Mouse (Mus musculus) liver, embryonic 11.5 days (tissue): ENCODE measurements around the gene Sdr39u1. TPM values are rescaled to one million over a fixed set of nuclear protein-coding genes. Genes with fewer than 3 reads are reported as not detected.

Source experiments
- ATAC-seq: fragments of 200-750 bp; cut with Nextera tagmentation; replicated peaks from 2 replicates; pipeline ENCODE4 v1.8.0; 2017; ENCODE audit warnings: moderate number of reproducible peaks, mild to moderate bottlenecking, moderate TSS enrichment, moderate library complexity; ENCODE audit not compliant: low FRiP score
- DNase-seq: peaks from one replicate; pipeline ENCODE4 v3.0.0-alpha.2; 2017; ENCODE audit warnings: low spot score
- H3K27ac ChIP-seq: fragments of 300-500 bp; sonication (generic); 2 replicates; pipeline ENCODE4 v1.5.1; 2014; ENCODE audit warnings: mild to moderate bottlenecking, low read depth, low read length, control low read depth
- H3K27me3 ChIP-seq: fragments of 300-500 bp; sonication (generic); replicated peaks from 2 replicates; pipeline ENCODE4 v1.6.1; 2014; ENCODE audit warnings: low read length, mixed read lengths; ENCODE audit not compliant: control insufficient read depth, insufficient read depth
- H3K36me3 ChIP-seq: fragments of 300-500 bp; sonication (generic); 2 replicates; pipeline ENCODE4 v1.6.1; 2014; ENCODE audit warnings: mild to moderate bottlenecking, low read length, moderate library complexity, mixed read lengths; ENCODE audit not compliant: control insufficient read depth, insufficient read depth
- H3K4me1 ChIP-seq: fragments of 300-500 bp; sonication (generic); replicated peaks from 2 replicates; pipeline ENCODE4 v1.6.1; 2014; ENCODE audit warnings: low read length, mixed read lengths; ENCODE audit not compliant: control insufficient read depth, insufficient read depth
- H3K4me2 ChIP-seq: fragments of 300-500 bp; sonication (generic); 2 replicates; pipeline ENCODE4 v1.6.1; 2014; ENCODE audit warnings: mild to moderate bottlenecking, control low read depth, moderate library complexity
- H3K4me3 ChIP-seq: fragments of 300-500 bp; sonication (generic); 2 replicates; pipeline ENCODE4 v1.5.1; 2014; ENCODE audit warnings: low read depth, low read length, control low read depth
- H3K9ac ChIP-seq: fragments of 300-500 bp; sonication (generic); 2 replicates; pipeline ENCODE4 v1.6.1; 2014; ENCODE audit warnings: low read depth, low read length, control low read depth
- H3K9me3 ChIP-seq: fragments of 300-500 bp; sonication (generic); 2 replicates; pipeline ENCODE4 v1.6.1; 2016; ENCODE audit warnings: low read length, inconsistent platforms, mixed read lengths; ENCODE audit not compliant: control insufficient read depth
- WGBS: fragments of 180-500 bp; shearing (Covaris S2); extraction: QIAGEN DNeasy Blood & Tissue Kit; methylation state at CpG from one replicate; pipeline ENCODE4 v1.1.7; 2014; 5-methylcytosine and 5-hydroxymethylcytosine counted together
- polyA plus RNA-seq: library from polyadenylated mRNA; unstranded; fragments of >200 nt; fragmentation: Nextera tagmentation; extraction: Ambion mirVana; gene quantifications from 2 replicates; pipeline ENCODE4 v1.2.1, GENCODE M21; 2014

The Sdr39u1 gene
- polyA plus RNA-seq = 24.3 and 30.5 TPM in 2 replicates

DNA sequence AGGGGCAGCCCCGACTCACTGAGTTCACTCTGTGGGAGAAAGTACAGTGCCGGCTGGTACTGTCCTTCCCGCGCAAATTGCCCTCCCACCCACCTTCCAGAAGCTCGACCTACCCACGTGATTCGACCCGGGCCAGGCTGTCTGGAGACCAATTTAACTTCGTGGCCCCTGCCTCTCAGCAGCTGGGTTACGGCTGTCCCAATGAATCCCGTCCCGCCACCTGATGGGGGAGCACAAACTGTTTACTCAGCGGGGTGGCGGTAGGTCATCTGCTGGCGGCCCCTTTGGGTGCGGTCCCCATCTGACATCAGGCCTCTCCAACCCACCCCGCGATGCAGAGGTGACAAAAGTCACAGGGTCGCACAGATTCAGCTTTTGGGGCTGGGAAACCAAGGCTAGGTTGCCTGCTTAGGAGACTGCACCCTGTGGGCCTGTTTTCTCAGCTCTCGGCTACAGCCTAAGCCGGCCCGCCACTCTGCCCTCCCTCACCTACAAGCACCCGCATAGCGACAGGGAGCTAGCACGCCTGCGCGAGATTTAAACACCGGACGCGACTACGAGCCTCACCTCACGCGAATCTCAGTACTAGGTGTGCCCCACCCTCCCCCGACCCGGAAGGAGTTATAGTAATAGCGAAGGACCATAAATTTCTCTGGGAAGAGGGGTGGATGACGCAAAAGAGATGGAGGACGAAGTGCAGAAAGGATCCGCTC lies at the start of gene Sdr39u1:
TSS of gene Sdr39u1 (minus strand) at position 593 of the 713 bp plus-strand sequence.
- H3K27ac ChIP-seq = no peak within 1 kb of the TSS
- peak; percentile 78 for DNase-seq
- peak within 1 kb of the TSS; percentile 63 for H3K4me2 ChIP-seq
- no peaks in the 10 kb centered on the region for H3K27me3 ChIP-seq
- 5% methylated on average over 39 of the region's 39 CpGs for WGBS
- peaks cover 11% of the 10 kb centered on the region for H3K4me1 ChIP-seq
- H3K36me3 ChIP-seq = peaks cover 21% of the 10 kb centered on the region
- ATAC-seq = peak; percentile 77
- peak within 1 kb of the TSS; percentile 40 for H3K4me3 ChIP-seq
- H3K9ac ChIP-seq = peak within 1 kb of the TSS; percentile 52
- no peaks in the 10 kb centered on the region for H3K9me3 ChIP-seq

DNA sequence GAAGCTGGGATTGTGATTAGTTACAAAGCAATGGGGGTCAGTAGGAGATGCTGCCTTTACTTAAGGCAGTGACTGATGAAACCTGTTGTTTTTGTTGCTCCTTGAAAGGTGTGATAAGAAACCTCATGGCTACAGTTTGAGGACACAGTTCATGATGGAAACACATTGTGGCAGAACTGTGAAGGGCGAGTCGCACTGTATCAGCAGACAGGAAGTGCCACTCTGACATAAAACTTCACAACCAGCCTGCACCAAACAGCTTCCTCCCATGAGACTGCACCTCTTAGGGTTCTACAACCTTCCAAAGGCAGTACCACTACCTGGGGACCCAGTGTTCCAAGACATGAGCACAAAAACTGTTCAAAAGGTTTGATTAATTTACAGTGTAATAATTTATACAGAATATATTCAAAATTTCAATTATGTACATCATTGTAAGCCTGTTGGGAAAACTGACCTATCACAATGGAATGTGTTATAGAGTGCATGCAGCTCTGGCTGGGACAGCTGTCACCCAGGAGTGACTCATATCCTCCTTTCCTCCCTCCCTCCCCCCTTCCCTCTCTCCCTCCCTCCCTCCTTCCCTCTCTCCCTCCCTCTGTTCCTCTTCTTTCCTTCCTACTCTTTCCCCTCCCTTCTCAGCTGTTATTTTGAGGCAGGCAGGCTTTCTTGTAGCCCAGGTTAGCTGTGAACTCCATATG lies 46.3 kb upstream of the Sdr39u1 start:
- ATAC-seq = no peak
- H3K27ac ChIP-seq = no peak overlapping the region

DNA sequence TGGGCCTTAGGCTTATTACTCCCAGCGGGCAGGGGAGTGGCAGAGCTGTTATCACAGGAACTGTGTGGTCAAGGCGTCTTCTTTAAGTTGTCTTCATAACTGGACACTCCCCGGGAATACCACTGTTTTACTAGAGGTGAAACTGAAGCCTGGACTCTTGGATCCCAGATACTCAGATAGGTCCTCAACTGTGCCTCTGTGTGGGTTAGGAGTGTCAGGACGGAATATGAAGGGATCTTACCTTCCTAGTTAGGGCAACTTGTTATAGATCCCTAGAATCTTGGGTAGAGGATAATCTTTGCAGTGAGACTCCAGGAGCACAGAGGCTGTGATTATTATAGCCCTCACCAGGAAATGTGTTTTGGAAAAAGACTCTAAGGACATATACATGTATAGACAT lies 44.5 kb upstream of the Sdr39u1 start, which contains the start of gene Cma1:
TSS of gene Cma1 (minus strand) at position 101 of the 400 bp plus-strand sequence.
- no peak within 1 kb of the TSS for H3K4me2 ChIP-seq
- no peak within 1 kb of the TSS for H3K9ac ChIP-seq
- DNase-seq (no peak), ATAC-seq (no peak)
- no peaks in the 10 kb centered on the region for H3K27me3 ChIP-seq
- no peaks in the 10 kb centered on the region for H3K9me3 ChIP-seq
- WGBS = 52% methylated on average over 4 of the region's 4 CpGs
- no peaks in the 10 kb centered on the region for H3K36me3 ChIP-seq
- no peaks in the 10 kb centered on the region for H3K4me1 ChIP-seq
- H3K4me3 ChIP-seq = no peak within 1 kb of the TSS
- no peak within 1 kb of the TSS for H3K27ac ChIP-seq

More for the DNA sequence above, 46.3 kb upstream of the Sdr39u1 start:
- Histone ChIP-seq H3K4me2 (no peak overlapping the region), H3K9ac (no peak overlapping the region), H3K36me3 (no peaks in the 10 kb centered on the region), H3K4me3 (no peak overlapping the region), H3K27me3 (no peaks in the 10 kb centered on the region), H3K4me1 (no peaks in the 10 kb centered on the region), H3K9me3 (no peaks in the 10 kb centered on the region)
- WGBS = 28% methylated on average over 2 of the region's 2 CpGs
- no peak for DNase-seq

DNA sequence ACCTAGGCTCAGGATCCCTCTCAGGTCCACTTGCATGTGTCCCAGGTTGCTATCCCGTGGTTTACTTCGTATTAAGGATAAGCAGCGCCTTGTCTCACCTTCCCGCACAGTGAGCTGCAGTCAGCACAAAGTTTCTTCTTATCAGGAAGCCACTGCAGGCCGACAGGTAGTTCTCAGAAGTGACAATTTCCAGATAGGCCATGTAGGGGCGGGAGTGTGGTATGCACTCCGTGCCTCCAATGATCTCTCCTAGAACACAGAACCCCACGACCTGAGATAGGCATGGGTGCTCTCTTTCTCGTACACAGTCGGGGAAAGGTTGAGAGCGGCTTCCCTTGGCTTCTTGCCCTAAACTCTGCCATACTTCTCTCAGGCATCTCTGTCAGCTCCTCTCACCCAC lies 43.5 kb upstream of the Sdr39u1 start:
- H3K36me3 ChIP-seq = no peaks in the 10 kb centered on the region
- 51% methylated on average over 11 of the region's 11 CpGs for WGBS
- ATAC-seq (no peak), DNase-seq (no peak)
- H3K4me3 ChIP-seq = no peak overlapping the region
- H3K27ac ChIP-seq = no peak overlapping the region
- H3K4me1 ChIP-seq = no peaks in the 10 kb centered on the region
- H3K27me3 ChIP-seq = no peaks in the 10 kb centered on the region
- no peak overlapping the region for H3K9ac ChIP-seq
- no peak overlapping the region for H3K4me2 ChIP-seq
- H3K9me3 ChIP-seq = no peaks in the 10 kb centered on the region

DNA sequence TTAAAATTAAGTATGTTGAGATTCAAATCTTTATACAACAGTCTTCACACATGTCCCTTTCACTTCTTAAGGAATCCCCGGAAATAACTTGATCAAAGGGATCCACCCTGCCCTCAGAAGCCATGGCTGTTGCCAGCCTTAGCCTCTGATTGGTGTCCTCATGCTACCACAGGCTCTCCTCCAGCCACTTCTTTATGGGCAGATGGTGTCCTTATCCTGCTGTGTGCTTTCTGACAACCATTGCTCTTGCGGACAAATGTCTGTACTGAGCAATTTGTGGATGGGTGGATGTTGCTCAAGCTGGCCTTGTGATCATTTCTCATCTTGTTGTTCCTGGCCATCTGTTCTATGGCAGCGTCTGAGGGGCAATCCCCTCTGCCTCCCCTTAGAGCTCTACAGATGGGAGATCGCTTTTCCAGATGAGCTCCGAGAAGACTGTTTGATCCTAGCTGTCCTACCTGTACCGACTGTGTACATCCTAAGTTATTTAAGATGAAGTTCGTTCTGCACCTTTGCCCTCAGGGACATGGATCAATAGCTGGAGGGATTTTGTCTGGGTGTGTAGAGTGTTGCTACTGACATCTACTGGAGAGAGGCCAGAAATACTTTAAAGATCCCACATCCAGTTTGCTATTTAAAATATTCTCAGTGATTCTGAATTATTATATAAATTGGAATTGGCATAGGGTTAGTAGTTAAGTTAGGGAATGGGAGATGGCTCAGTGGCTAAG lies 40.1 kb upstream of the Sdr39u1 start:
- ATAC-seq = no peak
- H3K4me1 ChIP-seq = no peaks in the 10 kb centered on the region
- no peaks in the 10 kb centered on the region for H3K36me3 ChIP-seq
- no peak overlapping the region for H3K4me3 ChIP-seq
- WGBS = 43% methylated on average over 7 of the region's 7 CpGs
- no peaks in the 10 kb centered on the region for H3K27me3 ChIP-seq
- H3K27ac ChIP-seq = no peak overlapping the region
- DNase-seq = no peak
- no peaks in the 10 kb centered on the region for H3K9me3 ChIP-seq
- no peak overlapping the region for H3K4me2 ChIP-seq
- no peak overlapping the region for H3K9ac ChIP-seq

DNA sequence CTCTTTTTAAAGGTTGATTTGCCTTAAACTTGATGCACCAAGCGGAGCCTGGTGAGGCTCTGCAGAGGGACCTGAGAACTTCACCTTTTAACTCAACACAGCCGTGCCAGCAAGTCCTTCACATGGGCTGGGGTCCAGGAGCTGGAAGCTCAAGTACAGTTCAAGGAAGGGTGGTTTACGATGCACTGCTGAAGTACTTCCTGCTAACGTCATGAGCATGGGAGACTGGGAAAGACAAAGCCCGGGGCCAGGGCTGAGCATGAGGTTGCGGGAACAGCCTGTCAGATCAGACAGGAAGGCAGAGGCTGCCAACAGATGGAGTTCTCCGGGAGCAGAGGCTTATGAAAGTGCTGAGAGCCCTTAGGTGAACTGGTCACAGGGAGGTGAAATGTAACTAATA lies 33.5 kb upstream of the Sdr39u1 start:
- 40% methylated on average over 7 of the region's 7 CpGs for WGBS
- Histone ChIP-seq H3K27ac (no peak overlapping the region), H3K4me3 (no peak overlapping the region), H3K4me2 (no peak overlapping the region), H3K27me3 (no peaks in the 10 kb centered on the region), H3K4me1 (no peaks in the 10 kb centered on the region; the same call in 1 of the 2 replicates), H3K36me3 (no peaks in the 10 kb centered on the region), H3K9me3 (no peaks in the 10 kb centered on the region), H3K9ac (no peak overlapping the region)
- no peak for DNase-seq
- no peak for ATAC-seq

DNA sequence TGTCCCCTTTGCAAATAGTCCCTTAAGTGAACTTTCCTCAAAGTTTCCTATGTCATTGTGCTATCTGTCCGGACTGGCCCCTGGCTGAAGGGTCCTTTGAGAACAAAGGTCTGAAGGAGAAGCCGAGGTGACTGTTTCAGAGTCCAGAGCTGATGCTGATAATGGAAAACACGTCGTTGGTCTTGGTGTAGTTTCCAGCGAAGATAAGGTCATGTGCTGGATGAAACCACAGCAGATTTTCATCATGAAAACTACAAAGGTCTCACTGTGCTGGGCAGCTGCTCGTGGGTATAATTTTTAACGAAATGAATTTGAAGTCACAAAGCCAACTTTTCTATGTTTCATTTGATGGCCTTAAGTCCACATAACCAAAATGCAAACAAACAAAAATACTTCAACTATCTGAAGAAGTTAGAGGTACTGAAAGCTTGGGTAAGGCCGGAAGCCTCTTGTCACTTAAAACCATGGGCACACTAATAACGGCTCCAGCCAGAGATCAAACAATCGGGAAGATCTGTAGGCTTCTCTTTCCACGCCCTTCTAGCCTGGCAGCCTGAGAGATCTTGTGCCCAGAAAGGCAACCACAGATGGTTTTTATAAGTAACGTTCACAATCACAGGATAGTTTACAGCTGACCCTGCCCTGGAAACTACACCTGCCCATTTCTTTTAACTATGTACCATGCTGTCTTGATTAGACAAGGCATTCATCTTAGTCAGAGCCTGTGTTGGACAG lies 29.3 kb upstream of the Sdr39u1 start:
- no peak for DNase-seq
- peaks cover 6% of the 10 kb centered on the region; the same call in 1 of the 2 replicates for H3K4me1 ChIP-seq
- no peak overlapping the region for H3K4me3 ChIP-seq
- H3K27ac ChIP-seq = no peak overlapping the region
- no peak overlapping the region for H3K4me2 ChIP-seq
- H3K9ac ChIP-seq = no peak overlapping the region
- no peaks in the 10 kb centered on the region for H3K36me3 ChIP-seq
- ATAC-seq = no peak
- WGBS = 54% methylated on average over 12 of the region's 12 CpGs
- H3K9me3 ChIP-seq = no peaks in the 10 kb centered on the region
- H3K27me3 ChIP-seq = no peaks in the 10 kb centered on the region

DNA sequence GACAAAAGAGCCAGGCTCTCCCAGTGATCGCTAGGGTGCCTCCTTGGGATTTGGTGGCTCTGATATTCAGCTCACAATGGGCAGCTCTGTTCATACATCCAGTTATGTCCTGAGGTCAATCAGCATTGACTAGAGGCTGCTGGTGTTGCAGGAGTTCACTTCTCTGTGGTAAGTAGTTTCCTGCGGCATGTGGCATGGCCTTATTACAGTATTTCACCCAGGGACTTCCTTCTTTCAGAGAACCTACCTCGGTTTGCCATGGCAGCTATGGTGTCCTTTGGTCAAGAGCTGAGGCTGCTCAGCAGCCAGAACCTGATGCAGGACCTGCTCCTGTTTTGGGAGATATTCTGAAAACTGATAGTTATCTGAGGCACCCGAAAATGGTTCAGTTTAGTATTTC lies 26.8 kb upstream of the Sdr39u1 start:
- 62% methylated on average over 4 of the region's 4 CpGs for WGBS

More for the DNA sequence above, 26.8 kb upstream of the Sdr39u1 start:
- no peak for DNase-seq
- no peaks in the 10 kb centered on the region for H3K27me3 ChIP-seq
- H3K4me2 ChIP-seq = no peak overlapping the region
- H3K27ac ChIP-seq = no peak overlapping the region; the same call in 1 of the 2 replicates
- ATAC-seq = no peak
- H3K36me3 ChIP-seq = no peaks in the 10 kb centered on the region
- no peaks in the 10 kb centered on the region for H3K9me3 ChIP-seq
- H3K4me1 ChIP-seq = peaks cover 12% of the 10 kb centered on the region; the same call in 1 of the 2 replicates
- no peak overlapping the region for H3K9ac ChIP-seq
- H3K4me3 ChIP-seq = no peak overlapping the region
